Comparison of ENCODE assay signal across 8 mouse cellular contexts in genomic region chr14:22817346-22818201, GRCm38 (mm10).
DNase-seq lines count a peak whose midpoint lies in the region; ATAC-seq and TF ChIP-seq lines count a peak whose summit lies in the region.

No protein-coding gene starts in this region.

- 53% methylated on average over 6 of the region's 6 CpGs for WGBS in liver, embryonic 14.5 days (ENCODE audit: insufficient replicate concordance)
- WGBS in liver, embryonic 12.5 days (ENCODE audit: insufficient replicate concordance) = 61% methylated on average over 6 of the region's 6 CpGs
- 44% methylated on average over 6 of the region's 6 CpGs for WGBS in kidney, embryonic 15.5 days

- no peak for DNase-seq in liver, embryonic 14.5 days (ENCODE audit: low read depth in 3 of 3, low spot score in 3 of 3)
- DNase-seq in brain, embryonic 14.5 days (ENCODE audit: low read depth) = peak; percentile 23
- DNase-seq in retina, embryonic 14.5 days (ENCODE audit: low spot score) = peak; percentile 67
- no peak for DNase-seq in right cerebral cortex, adult 18-20 months
- DNase-seq in right cerebral cortex, postnatal 36 days (ENCODE audit: low spot score in 2 of 2) = no peak
- DNase-seq in left cerebral cortex, postnatal 4 days = no peak

- H3K27ac ChIP-seq in liver, embryonic 14.5 days = no peak overlapping the region
- H3K27ac ChIP-seq in liver, embryonic 12.5 days = no peak overlapping the region
- H3K27ac ChIP-seq in kidney, embryonic 15.5 days = peak overlapping the region; percentile 63; the same call in 1 of the 2 replicates

- no peak for TF ChIP-seq EP300 in liver, embryonic 14.5 days (IDR thresholded peaks at IDR 0.05; ENCODE audit: low read depth)

- ATAC-seq in liver, embryonic 14.5 days (ENCODE audit: insufficient read depth) = no peak
- ATAC-seq in liver, embryonic 12.5 days = no peak
- 0 out of 2 replicates have a peak, but pooled peaks have one; percentile 19 for ATAC-seq in kidney, embryonic 15.5 days (replicated peaks; ENCODE audit: low FRiP score)

- H3K4me1 ChIP-seq in liver, embryonic 14.5 days (replicated peaks; ENCODE audit: control insufficient read depth in 2 of 2, insufficient read depth in 2 of 2, low read length in 1 of 2) = peaks cover 0 to 2% of the 10 kb centered on the region in 2 experiments; a peak in 2 of 4 replicates
- no peaks in the 10 kb centered on the region for H3K4me1 ChIP-seq in liver, embryonic 12.5 days
- peaks cover 43% of the 10 kb centered on the region for H3K4me1 ChIP-seq in kidney, embryonic 15.5 days

- no peak overlapping the region for H3K4me2 ChIP-seq in liver, embryonic 14.5 days (ENCODE audit: low read depth)
- H3K4me2 ChIP-seq in liver, embryonic 12.5 days = no peak overlapping the region
- H3K4me2 ChIP-seq in kidney, embryonic 15.5 days = no peak overlapping the region

- H3K36me3 ChIP-seq in liver, embryonic 14.5 days (replicated peaks; ENCODE audit: control insufficient read depth, insufficient read depth, low read depth) = no peaks in the 10 kb centered on the region
- no peaks in the 10 kb centered on the region for H3K36me3 ChIP-seq in liver, embryonic 12.5 days
- H3K36me3 ChIP-seq in kidney, embryonic 15.5 days = no peaks in the 10 kb centered on the region

- intact Hi-C loops in left cerebral cortex, postnatal 4 days (cut with DNase I) = loop anchor here (10.0 kb wide), 2 partner anchors 227 to 833 kb away; partner anchors contain the start of gene Zfp503

- H3K9ac ChIP-seq in liver, embryonic 14.5 days (replicated peaks) = no peak overlapping the region
- no peak overlapping the region for H3K9ac ChIP-seq in liver, embryonic 12.5 days
- H3K9ac ChIP-seq in kidney, embryonic 15.5 days = no peak overlapping the region

- no peak overlapping the region for H3K4me3 ChIP-seq in liver, embryonic 14.5 days (ENCODE audit: insufficient read depth in 1 of 2, low read depth in 2 of 2, low read length in 2 of 2)
- no peak overlapping the region for H3K4me3 ChIP-seq in liver, embryonic 12.5 days
- no peak overlapping the region for H3K4me3 ChIP-seq in kidney, embryonic 15.5 days (replicated peaks)

- H3K27me3 ChIP-seq in liver, embryonic 14.5 days (ENCODE audit: control insufficient read depth, insufficient read depth, low read length) = no peaks in the 10 kb centered on the region
- H3K27me3 ChIP-seq in liver, embryonic 12.5 days (replicated peaks) = no peaks in the 10 kb centered on the region
- H3K27me3 ChIP-seq in kidney, embryonic 15.5 days = no peaks in the 10 kb centered on the region

- peak; percentile 38; the same call in 1 of the 2 replicates for TF ChIP-seq CTCF in liver, embryonic 14.5 days (IDR thresholded peaks at IDR 0.05; ENCODE audit: low read depth)
- peak; percentile 39; the same call in 1 of the 2 replicates for TF ChIP-seq CTCF in brain, embryonic 14.5 days (IDR thresholded peaks at IDR 0.05; ENCODE audit: borderline replicate concordance, extremely low read depth, insufficient read depth, insufficient read length)

- H3K9me3 ChIP-seq in liver, embryonic 14.5 days (ENCODE audit: control insufficient read depth, low read length) = no peaks in the 10 kb centered on the region
- no peaks in the 10 kb centered on the region for H3K9me3 ChIP-seq in liver, embryonic 12.5 days (replicated peaks)
- no peaks in the 10 kb centered on the region for H3K9me3 ChIP-seq in kidney, embryonic 15.5 days (replicated peaks)

- no peak for TF ChIP-seq POLR2A in brain, embryonic 14.5 days (IDR thresholded peaks at IDR 0.05; ENCODE audit: borderline replicate concordance, extremely low read depth, insufficient read depth, insufficient read length, poor library complexity, severe bottlenecking)

Comparison
In these comparisons a context has a peak if more than half of its experiments do, and no peak if none do; other contexts are left out.
1. DNase-seq: peak in brain, embryonic 14.5 days (single experiment) and retina, embryonic 14.5 days (single experiment); none in liver, embryonic 14.5 days (0 of 3), right cerebral cortex, adult 18-20 months (single experiment), right cerebral cortex, postnatal 36 days (0 of 2) and left cerebral cortex, postnatal 4 days (single experiment).